Mouse (Mus musculus): ENCODE results near the gene Gzf1.

The Gzf1 gene

DNA sequence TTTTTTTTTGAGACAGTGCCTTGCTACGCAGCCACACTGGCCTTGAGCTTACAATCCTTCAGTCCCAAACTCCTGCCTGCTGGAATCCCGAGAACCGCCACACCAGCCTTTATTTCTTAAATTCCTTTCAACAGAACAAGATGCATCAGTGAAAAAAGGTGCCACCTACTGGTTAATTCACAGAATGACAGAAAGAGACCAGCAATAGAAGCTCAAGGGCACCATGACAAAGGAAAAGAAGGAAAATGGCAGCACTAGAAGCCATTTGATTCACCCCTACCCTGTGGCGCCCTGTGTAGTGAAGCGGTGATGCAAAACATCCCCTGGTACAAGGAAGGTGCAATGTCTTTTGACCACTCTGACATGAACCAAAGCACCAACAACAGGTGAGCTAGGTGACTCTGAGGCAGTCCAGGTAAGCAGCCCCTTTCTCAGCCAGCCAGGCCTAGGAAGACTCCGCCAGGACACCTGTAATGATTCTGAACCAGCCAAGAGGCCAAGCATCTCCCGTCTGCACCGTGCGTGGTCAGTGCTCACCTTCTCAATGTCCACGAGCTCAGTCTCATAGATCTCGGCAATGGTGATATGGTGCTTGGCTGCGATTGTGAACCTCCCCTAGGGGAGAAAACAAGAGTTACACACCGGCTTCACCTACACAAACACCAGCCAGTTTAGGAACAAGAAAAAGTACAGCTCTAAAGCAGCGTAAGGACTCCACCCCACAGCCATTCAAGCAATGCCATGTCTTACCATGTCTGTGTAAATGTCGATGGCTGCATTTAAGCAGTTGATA lies 25.8 kb downstream of the Gzf1 start:
- DNase-seq (ENCODE audit: low spot score) = peak; percentile 79

DNA sequence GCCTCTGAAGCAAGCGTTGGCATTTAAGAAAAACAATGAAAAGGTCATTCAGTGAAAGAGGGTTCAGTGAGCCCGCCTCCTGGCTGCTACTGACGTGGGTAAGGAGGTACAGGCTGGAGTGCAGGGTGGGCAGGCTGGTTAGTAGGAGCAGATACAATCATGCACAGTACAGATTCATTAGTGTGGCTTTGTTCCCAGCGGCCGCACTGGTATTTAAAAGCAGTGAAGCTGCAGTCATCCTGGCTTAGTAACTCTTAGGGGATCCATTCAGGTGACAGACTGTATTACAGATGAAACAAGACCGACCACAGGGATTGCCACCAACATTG lies 26.3 kb downstream of the Gzf1 start:
- no peak for DNase-seq (ENCODE audit: low spot score)

DNA sequence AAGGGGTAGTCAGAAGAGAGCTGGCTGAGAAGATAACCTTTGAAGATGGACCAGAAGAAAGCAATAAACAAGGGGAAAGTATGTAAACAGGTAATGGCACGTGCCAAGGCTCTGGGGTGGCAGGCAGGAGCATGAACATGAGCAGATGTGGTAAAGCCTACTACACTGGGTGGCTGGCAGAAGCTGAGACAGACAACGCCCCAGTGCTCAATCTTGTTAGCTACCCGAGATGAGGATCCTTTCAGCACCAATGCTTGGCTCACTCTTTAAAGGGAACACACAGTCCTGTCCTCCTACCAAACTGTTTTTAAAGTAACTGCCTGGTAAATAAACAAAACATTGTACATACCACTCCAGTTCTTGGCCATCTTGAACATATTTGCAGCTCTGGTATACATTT lies 31.5 kb downstream of the Gzf1 start:
- no peak for DNase-seq (ENCODE audit: low spot score)

DNA sequence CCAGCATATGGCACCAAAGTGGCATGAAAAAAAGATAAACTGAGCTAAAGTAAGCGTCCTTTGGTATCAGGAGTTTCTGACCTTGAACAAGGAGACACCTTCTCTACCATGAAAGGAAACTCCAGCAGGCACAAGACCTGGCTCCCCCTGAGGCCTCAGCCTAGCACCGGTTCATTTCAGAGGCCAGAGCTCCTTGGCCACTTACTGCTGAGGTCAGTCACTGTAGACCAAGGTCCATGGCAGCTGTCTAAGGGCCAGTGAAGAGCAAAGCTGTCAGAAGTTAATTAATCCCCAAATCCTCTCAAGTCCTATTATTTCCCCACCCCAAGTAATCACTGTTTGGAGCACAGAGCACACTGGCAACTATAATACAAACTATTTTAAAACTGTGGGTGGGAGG lies 36.2 kb downstream of the Gzf1 start:
- no peak for DNase-seq (ENCODE audit: low spot score)

DNA sequence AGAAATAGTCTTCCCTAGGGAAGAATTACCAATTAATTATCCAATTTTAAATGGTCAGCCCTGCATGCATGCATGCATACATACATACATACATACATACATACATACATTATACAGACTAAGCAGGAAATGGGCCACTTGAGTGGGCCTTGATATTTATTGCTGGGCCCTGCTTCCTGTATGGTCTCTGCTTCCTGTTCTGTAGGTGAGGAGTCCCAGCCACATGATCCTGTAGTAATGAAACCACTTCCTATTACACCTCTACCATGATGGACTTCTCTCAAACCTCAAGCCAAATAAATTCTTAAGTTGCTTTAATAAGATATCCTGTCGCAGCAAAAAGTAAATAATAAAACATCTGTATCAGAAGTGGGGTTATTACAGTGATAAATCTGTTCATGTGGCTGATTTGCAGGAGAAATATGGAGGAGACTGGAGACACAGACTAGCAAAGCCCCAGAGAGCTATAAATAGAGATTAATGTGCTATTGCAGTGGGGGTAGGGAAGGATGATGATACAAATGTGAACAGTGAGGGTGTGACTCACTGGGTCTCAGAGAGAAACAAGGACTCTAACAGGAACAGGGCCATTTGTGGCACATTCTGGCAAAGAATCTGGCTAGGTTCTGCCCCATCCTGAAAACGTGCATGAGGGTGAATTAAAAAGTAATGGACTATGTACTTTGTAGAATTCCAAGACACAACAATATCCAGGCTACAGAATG lies 38.6 kb downstream of the Gzf1 start:
- no peak for DNase-seq (ENCODE audit: low spot score)

DNA sequence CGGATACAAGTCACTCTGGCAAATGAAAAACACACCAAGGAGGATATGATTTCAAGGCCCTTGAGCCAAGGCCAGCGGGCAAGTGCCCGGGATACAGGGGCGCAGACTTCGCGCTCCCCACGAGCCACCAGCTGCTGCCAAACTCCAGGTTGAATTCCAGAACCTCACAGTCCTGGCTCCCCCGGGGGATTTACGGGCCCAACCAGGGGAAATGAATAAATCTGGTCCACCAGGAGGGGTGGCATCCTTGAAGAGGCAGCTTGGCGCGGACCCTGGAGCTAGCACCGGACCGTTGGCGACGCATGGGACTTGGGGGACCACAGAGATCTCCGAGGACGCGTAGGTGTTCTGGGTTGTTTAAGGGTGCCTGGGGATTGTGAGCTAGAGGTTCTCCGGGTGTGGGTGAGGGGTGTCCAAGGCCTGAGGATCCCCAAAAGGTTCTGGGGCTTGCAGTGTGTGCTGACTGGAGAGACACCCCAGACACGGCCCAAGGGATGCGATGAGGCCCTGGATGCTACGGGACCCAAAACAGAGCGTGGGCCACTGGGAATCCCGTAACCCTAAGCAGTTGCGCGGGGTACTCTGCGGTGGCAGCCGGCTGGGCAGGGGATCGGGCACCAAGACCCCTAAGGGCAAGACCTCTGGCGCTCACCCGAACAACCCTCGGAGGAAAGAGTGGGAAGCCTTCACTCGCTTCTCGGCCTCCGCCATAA lies 50.9 kb downstream of the Gzf1 start:
- DNase-seq (ENCODE audit: low spot score) = peak; percentile 39

DNA sequence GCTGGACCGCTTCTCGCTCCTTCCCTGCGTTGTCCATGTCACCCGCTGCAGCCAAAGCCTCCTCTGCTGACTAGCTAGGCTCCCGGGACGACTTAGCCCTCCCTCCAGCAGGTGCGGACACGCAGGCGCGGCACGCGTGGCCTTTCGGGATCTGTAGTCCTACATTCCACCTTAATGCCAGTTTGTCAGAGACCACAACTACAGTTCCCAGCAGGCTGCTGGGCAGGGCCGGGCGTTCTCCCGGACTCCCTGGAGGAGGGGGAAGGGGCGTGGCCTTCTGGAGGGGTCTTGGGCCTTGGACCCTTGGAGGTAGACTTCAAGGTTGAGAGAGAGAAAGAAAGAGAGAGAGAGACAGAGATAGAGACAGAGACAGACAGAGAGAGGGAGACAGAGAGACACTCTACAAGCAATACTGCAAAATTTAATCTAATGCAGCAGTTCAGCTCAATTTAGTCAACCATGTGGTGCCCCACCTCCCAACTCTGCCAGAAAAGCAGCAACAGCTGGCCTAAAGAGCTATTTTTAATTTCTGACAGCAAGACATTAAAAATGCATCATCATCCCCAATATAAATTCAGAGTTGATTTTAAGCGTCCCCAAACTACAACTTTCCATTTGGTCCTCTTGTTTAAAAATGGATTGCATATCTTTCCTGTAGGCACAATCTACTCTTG lies 51.6 kb downstream of the Gzf1 start, which contains the start of gene Napb:
TSS of gene Napb (minus strand) at position 141 of the 674 bp plus-strand sequence.
- DNase-seq (ENCODE audit: low spot score) = peak; percentile 96

All from embryo, embryonic 10.5 days (tissue).